Mouse (Mus musculus) midbrain, embryonic 16.5 days (tissue): ENCODE data around the gene Sap30. TPM values are rescaled to one million over a fixed set of nuclear protein-coding genes. Genes with fewer than 3 reads are reported as not detected.
"Not testable (repeated sequence)": the region's sequence is repeated elsewhere in the genome, so short reads cannot be mapped to it uniquely, and the experiment has no call there.

Experiments
- ATAC-seq: fragments of 200-750 bp; cut with Nextera tagmentation; 2 replicates; pipeline ENCODE4 v1.8.0; 2017; ENCODE audit warnings: moderate TSS enrichment
- H3K27ac ChIP-seq: fragments of 300-500 bp; sonication (generic); 2 replicates; pipeline ENCODE4 v1.5.1; 2014; ENCODE audit warnings: mild to moderate bottlenecking, low read length, mixed read lengths
- H3K27me3 ChIP-seq: fragments of 300-500 bp; sonication (generic); 2 replicates; pipeline ENCODE4 v1.6.1; 2014; ENCODE audit warnings: low read depth, low read length, mixed read lengths; ENCODE audit not compliant: control insufficient read depth, insufficient read depth
- H3K36me3 ChIP-seq: fragments of 300-500 bp; sonication (generic); 2 replicates; pipeline ENCODE4 v1.6.1; 2014; ENCODE audit warnings: mild to moderate bottlenecking, low read length, moderate library complexity, mixed read lengths; ENCODE audit not compliant: control insufficient read depth, insufficient read depth
- H3K4me1 ChIP-seq: fragments of 300-500 bp; sonication (generic); 2 replicates; pipeline ENCODE4 v1.6.1; 2014; ENCODE audit warnings: mild to moderate bottlenecking, low read length, mixed read lengths; ENCODE audit not compliant: control insufficient read depth, insufficient read depth
- H3K4me2 ChIP-seq: fragments of 300-500 bp; sonication (generic); 2 replicates; pipeline ENCODE4 v1.6.1; 2014; ENCODE audit warnings: mild to moderate bottlenecking, low read length, mixed read lengths
- H3K4me3 ChIP-seq: fragments of 300-500 bp; sonication (generic); 2 replicates; pipeline ENCODE4 v1.5.1; 2014; ENCODE audit warnings: low read depth, mild to moderate bottlenecking, low read length, moderate library complexity, mixed read lengths
- H3K9ac ChIP-seq: fragments of 300-500 bp; sonication (generic); 2 replicates; pipeline ENCODE4 v1.6.1; 2014; ENCODE audit warnings: low read depth, low read length, mixed read lengths
- H3K9me3 ChIP-seq: fragments of 300-500 bp; sonication (generic); replicated peaks from 2 replicates; pipeline ENCODE4 v1.6.1; 2014; ENCODE audit warnings: mild to moderate bottlenecking, low read length, mixed read lengths; ENCODE audit not compliant: control insufficient read depth, poor library complexity, severe bottlenecking
- WGBS: fragments of 180-500 bp; shearing (Covaris S2); extraction: QIAGEN DNeasy Blood & Tissue Kit; methylation state at CpG from one replicate; pipeline ENCODE4 v1.1.7; 2014; 5-methylcytosine and 5-hydroxymethylcytosine counted together
- polyA plus RNA-seq: library from polyadenylated mRNA; unstranded; fragments of >200 nt; fragmentation: Nextera tagmentation; extraction: Ambion mirVana; gene quantifications from 2 replicates; pipeline ENCODE4 v1.2.1, GENCODE M21; 2015

The Sap30 gene
- polyA plus RNA-seq, 1 experiment from 2014 or later, result 24.5 TPM

DNA sequence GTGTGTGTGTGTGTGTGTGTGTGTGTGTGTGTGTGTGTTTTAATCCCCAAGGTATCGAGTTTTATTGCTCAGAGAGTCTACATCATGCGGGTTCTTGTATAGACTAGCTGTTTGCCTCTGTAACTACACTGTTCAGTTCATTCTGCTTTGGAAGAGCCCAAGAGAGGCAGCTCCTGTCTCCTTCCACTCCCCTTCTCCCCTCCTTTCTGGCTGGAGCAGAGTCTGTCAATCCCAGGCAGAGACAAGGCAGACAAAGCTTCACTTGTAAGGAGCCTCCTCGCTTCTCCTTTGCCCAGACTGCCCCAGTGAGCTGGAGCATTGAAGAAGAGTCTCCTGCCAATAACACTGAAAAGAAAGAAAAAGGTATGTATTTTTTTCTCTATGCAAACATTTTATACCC is 31.9 kb downstream of the Sap30 start, which contains the start of gene Scrg1:
TSS of gene Scrg1 (plus strand) at position 159 of the 400 bp plus-strand sequence.
- Histone ChIP-seq H3K9ac (no peak within 1 kb of the TSS), H3K27ac (no peak within 1 kb of the TSS), H3K9me3 (no peaks in the 10 kb centered on the region), H3K4me2 (no peak within 1 kb of the TSS), H3K27me3 (no peaks in the 10 kb centered on the region), H3K4me1 (no peaks in the 10 kb centered on the region), H3K36me3 (no peaks in the 10 kb centered on the region), H3K4me3 (no peak within 1 kb of the TSS)
- WGBS, result 62% methylated on average over 3 of the region's 3 CpGs
- ATAC-seq, result peak; percentile 67; the same call in 1 of the 2 replicates

- no peak overlapping the region for H3K9ac ChIP-seq
- no peaks in the 10 kb centered on the region for H3K36me3 ChIP-seq
- no peak for ATAC-seq
- H3K27ac ChIP-seq, result no peak overlapping the region
- no peaks in the 10 kb centered on the region for H3K9me3 ChIP-seq
- WGBS, result 91% methylated on average over 2 of the region's 2 CpGs
- H3K27me3 ChIP-seq, result no peaks in the 10 kb centered on the region
- no peak overlapping the region for H3K4me2 ChIP-seq
- H3K4me3 ChIP-seq, result no peak overlapping the region
- H3K4me1 ChIP-seq, result no peaks in the 10 kb centered on the region
These were observed 34.3 kb downstream of the Sap30 start for GRCm38 (mm10) chr8:57453361-57453760.

GRCm38 (mm10) chr8:57451896-57452295 is 35.8 kb downstream of the Sap30 start:
- 98% methylated on average over 4 of the region's 4 CpGs for WGBS
- no peaks in the 10 kb centered on the region for H3K27me3 ChIP-seq
- ATAC-seq, result no peak
- no peaks in the 10 kb centered on the region for H3K9me3 ChIP-seq
- H3K36me3 ChIP-seq, result no peaks in the 10 kb centered on the region
- H3K4me3 ChIP-seq, result no peak overlapping the region
- no peaks in the 10 kb centered on the region for H3K4me1 ChIP-seq
- H3K9ac ChIP-seq, result no peak overlapping the region
- no peak overlapping the region for H3K27ac ChIP-seq
- no peak overlapping the region for H3K4me2 ChIP-seq

DNA sequence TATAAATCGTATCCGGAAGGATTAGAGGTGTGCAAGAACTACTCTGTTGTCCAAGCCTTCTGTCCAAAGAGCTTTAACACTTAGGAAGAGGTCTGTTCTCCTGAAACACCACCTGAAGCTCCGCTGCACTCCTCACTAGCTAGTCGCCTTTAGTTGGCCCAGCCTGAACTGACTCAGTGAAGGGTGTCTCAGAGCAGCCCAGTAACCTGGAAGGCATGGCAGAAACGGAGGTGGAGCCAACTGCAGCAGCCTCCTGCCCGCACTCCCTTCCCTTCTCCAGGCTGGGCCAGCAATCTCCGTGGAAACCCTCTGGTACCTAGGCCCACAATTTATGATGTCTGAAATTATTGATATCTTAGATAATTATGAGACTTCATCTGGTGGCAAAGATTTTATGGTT is 36.9 kb downstream of the Sap30 start:
- Histone ChIP-seq H3K27me3 (no peaks in the 10 kb centered on the region), H3K4me1 (no peaks in the 10 kb centered on the region), H3K27ac (no peak overlapping the region), H3K4me2 (no peak overlapping the region), H3K4me3 (no peak overlapping the region), H3K36me3 (no peaks in the 10 kb centered on the region), H3K9ac (no peak overlapping the region), H3K9me3 (no peaks in the 10 kb centered on the region)
- ATAC-seq, result no peak
- WGBS, result 77% methylated on average over 7 of the region's 7 CpGs

DNA sequence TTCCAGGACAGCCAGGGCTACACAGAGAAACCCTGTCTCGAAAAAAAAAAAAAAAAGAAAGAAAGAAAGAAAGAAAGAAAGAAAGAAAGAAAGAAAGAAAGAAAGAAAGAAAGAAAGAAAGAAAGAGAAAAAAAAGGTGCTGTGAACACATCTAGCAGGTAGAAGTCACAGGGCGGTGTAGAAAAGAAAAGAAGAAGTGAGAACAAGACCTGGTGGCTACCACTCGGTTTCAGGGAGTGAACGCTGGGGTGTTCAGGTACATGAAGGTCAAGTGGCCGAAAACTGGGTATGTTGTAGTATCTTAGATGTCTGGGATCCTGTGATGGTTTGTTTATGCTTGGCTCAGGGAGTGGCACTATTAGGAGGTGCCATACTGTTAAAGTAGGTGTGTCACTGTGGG is 41.8 kb downstream of the Sap30 start:
- H3K4me2 ChIP-seq, H3K4me1 ChIP-seq, H3K27ac ChIP-seq, ATAC-seq, H3K27me3 ChIP-seq, H3K36me3 ChIP-seq, H3K4me3 ChIP-seq, H3K9ac ChIP-seq, H3K9me3 ChIP-seq: not testable (repeated sequence)
- WGBS, result 93% methylated on average over 4 of the region's 5 CpGs

DNA sequence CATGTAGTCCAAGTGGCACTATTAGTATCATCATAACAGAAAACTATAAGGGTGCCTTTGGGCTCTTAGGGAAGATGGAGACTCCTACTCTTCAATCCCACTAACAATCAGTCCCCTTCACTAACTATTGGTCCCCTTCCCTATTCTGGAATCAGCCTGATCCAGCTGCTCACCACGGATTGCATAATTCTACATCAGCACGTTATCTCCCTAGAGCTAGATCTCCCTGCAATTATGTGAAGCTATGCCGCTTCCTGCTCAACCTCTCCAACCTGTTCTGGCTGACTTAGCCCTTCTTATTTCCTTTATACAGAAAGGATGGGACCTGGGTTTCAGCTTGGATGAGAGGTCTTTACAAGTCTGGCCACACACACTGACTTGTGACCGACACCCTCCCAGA is 44.4 kb downstream of the Sap30 start:
- H3K36me3 ChIP-seq, result no peaks in the 10 kb centered on the region
- H3K4me2 ChIP-seq, result no peak overlapping the region
- H3K4me3 ChIP-seq, result no peak overlapping the region
- H3K9ac ChIP-seq, result no peak overlapping the region
- ATAC-seq, result no peak
- H3K27ac ChIP-seq, result no peak overlapping the region
- no peaks in the 10 kb centered on the region for H3K4me1 ChIP-seq
- no peaks in the 10 kb centered on the region for H3K27me3 ChIP-seq
- WGBS, result 78% methylated on average over 4 of the region's 4 CpGs
- H3K9me3 ChIP-seq, result no peaks in the 10 kb centered on the region

GRCm38 (mm10) chr8:57441556-57441955 is 46.1 kb downstream of the Sap30 start:
- no peak overlapping the region for H3K27ac ChIP-seq
- H3K27me3 ChIP-seq, result no peaks in the 10 kb centered on the region
- H3K4me2 ChIP-seq, result no peak overlapping the region
- WGBS, result 82% methylated on average over 5 of the region's 5 CpGs
- H3K36me3 ChIP-seq, result no peaks in the 10 kb centered on the region
- no peak for ATAC-seq
- no peaks in the 10 kb centered on the region for H3K4me1 ChIP-seq
- H3K9ac ChIP-seq, result no peak overlapping the region
- H3K4me3 ChIP-seq, result no peak overlapping the region
- H3K9me3 ChIP-seq, result no peaks in the 10 kb centered on the region

GRCm38 (mm10) chr8:57441131-57441530 is 46.5 kb downstream of the Sap30 start:
- Histone ChIP-seq H3K4me2 (no peak overlapping the region), H3K27me3 (no peaks in the 10 kb centered on the region), H3K9ac (no peak overlapping the region), H3K4me3 (no peak overlapping the region), H3K9me3 (no peaks in the 10 kb centered on the region), H3K27ac (no peak overlapping the region), H3K36me3 (no peaks in the 10 kb centered on the region), H3K4me1 (peaks cover 3% of the 10 kb centered on the region; the same call in 1 of the 2 replicates)
- WGBS, result 86% methylated on average over 4 of the region's 4 CpGs
- no peak for ATAC-seq

DNA sequence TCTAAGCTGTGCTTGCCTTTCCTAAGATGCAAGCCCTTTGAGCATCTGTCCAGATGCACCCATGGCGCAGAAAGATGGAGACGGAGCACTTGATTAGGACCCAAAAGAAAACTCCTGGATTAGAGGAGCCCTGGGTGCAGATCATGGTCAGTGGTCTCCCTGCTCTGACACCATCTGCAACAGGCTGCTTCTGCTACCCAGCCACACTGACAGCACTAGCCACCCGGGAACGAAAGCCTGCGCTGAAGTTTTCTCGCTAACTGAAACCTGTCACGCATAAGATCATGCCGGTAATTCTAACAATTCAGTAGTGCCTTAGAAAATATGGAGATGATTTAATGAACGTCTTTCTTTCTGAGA is 51.2 kb downstream of the Sap30 start:
- H3K36me3 ChIP-seq, result no peaks in the 10 kb centered on the region
- H3K4me3 ChIP-seq, result no peak overlapping the region
- H3K9ac ChIP-seq, result no peak overlapping the region
- 77% methylated on average over 9 of the region's 9 CpGs for WGBS
- no peaks in the 10 kb centered on the region for H3K9me3 ChIP-seq
- H3K27ac ChIP-seq, result no peak overlapping the region
- no peak overlapping the region for H3K4me2 ChIP-seq
- H3K27me3 ChIP-seq, result no peaks in the 10 kb centered on the region
- peaks cover 3% of the 10 kb centered on the region; the same call in 1 of the 2 replicates for H3K4me1 ChIP-seq
- no peak for ATAC-seq
